8 mouse cellular contexts compared by ENCODE assay signal in the genomic region with DNA sequence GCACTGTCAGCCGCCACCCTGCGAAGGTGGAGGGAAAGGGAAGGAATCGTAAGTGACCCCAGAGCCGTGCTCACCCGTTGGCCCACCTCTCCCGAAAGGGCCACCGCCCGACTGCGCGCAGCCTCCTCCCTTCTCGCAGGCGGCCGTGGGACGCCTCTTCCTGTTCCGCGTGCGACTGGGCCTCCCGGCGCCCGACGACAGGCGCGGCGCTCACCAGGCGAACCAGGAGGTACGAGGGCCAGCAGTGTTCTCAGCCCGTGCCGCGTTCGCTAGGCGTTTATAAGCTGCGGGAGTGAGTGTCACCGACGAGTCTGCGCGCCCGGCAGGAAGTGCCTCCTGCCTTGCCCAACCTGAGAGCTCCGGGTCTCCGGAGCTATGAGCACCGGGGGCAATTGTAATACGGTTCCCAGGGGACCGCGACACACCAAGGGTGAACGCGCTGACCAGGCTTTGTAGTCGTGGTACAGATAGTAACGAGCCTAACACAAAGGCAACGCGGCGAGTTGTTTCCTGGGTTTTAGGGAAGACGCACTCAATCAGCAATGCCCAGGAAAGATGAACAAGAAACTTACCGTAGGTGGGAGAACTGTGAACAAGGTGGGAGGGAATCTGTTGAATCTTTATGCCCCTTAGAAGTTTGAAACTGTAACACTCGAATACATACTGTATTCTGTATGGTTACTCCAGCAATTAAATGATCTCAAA. TPM values are rescaled to one million over a fixed set of nuclear protein-coding genes. Genes with fewer than 3 reads are reported as not detected.
DNase-seq lines count a peak whose midpoint lies in the region; ATAC-seq and TF ChIP-seq lines count a peak whose summit lies in the region.

No protein-coding gene starts in this region.

- H3K9ac ChIP-seq in hindbrain, embryonic 14.5 days, result peak overlapping the region; percentile 96

- ATAC-seq in hindbrain, embryonic 14.5 days (ENCODE audit: low FRiP score), result 0 out of 2 replicates have a peak, but pooled peaks have one; percentile 9

- no peaks in the 10 kb centered on the region for H3K9me3 ChIP-seq in hindbrain, embryonic 14.5 days (ENCODE audit: control insufficient read depth, low read length)
- no peaks in the 10 kb centered on the region for H3K9me3 ChIP-seq in megakaryocyte, embryonic 14.5 days

- H3K27ac ChIP-seq in hindbrain, embryonic 14.5 days, result peak overlapping the region; percentile 96
- H3K27ac ChIP-seq in left cerebral cortex, adult 2 months, result peak overlapping the region; percentile 99

- DNase-seq in NIH3T3 (ENCODE audit: low read depth), result peak; percentile 72
- peak; percentile 64 for DNase-seq in cerebellum, adult 9-11 months
- peak; percentile 63 to 71 for DNase-seq in frontal cortex, postnatal 36 days (ENCODE audit: low spot score in 2 of 2)
- peak; percentile 38 for DNase-seq in hindbrain, embryonic 14.5 days (ENCODE audit: low spot score)
- peak; percentile 60 to 64 for DNase-seq in left cerebral cortex, adult 2 months (ENCODE audit: extremely low spot score in 1 of 2, low spot score in 2 of 2)
- DNase-seq in right cerebral cortex, postnatal 14 days, result peak; percentile 64
- peak; percentile 66 to 78 for DNase-seq in urinary bladder, postnatal 36 days (ENCODE audit: low spot score in 2 of 2)

- peaks cover 22% of the 10 kb centered on the region for H3K4me1 ChIP-seq in hindbrain, embryonic 14.5 days (replicated peaks; ENCODE audit: control insufficient read depth, insufficient read depth, low read length)
- H3K4me1 ChIP-seq in megakaryocyte, embryonic 14.5 days, result peaks cover 55% of the 10 kb centered on the region

- intact Hi-C loops in left cerebral cortex, adult 2 months (cut with DNase I), result loop anchor here (2.0 kb wide), 2 partner anchors 27 to 39 kb away; partner anchors contain the start of genes Abcb6 and Zfand2b

- peaks cover 57% of the 10 kb centered on the region for H3K36me3 ChIP-seq in hindbrain, embryonic 14.5 days (replicated peaks; ENCODE audit: control insufficient read depth, insufficient read depth)
- H3K36me3 ChIP-seq in megakaryocyte, embryonic 14.5 days (replicated peaks; ENCODE audit: low read length), result peaks cover 71% of the 10 kb centered on the region

- peak overlapping the region; percentile 85 for H3K4me3 ChIP-seq in hindbrain, embryonic 14.5 days (replicated peaks; ENCODE audit: low read length)
- peak overlapping the region; percentile 77 for H3K4me3 ChIP-seq in left cerebral cortex, adult 2 months
- H3K4me3 ChIP-seq in megakaryocyte, embryonic 14.5 days (replicated peaks), result peak overlapping the region; percentile 99

- under 1% methylated on average over 53 of the region's 53 CpGs for WGBS in hindbrain, embryonic 14.5 days

- H3K4me2 ChIP-seq in hindbrain, embryonic 14.5 days (replicated peaks), result peak overlapping the region; percentile 82

- H3K27me3 ChIP-seq in hindbrain, embryonic 14.5 days (ENCODE audit: control insufficient read depth, insufficient read depth, low read length), result no peaks in the 10 kb centered on the region
- no peaks in the 10 kb centered on the region for H3K27me3 ChIP-seq in megakaryocyte, embryonic 14.5 days (replicated peaks)

- no peak for TF ChIP-seq CTCF in left cerebral cortex, adult 2 months (IDR thresholded peaks at IDR 0.05)

RNA-seq across cellular contexts. Expression of gene Cnppd1, which starts 0.9 kb away (rescaled TPM):
- 42.4 and 47.4 TPM in 2 replicates for polyA plus RNA-seq in hindbrain, embryonic 14.5 days (2014; fragmentation: Nextera tagmentation; extraction: Ambion mirVana)
- 10 to 100 TPM; 32.5 to 36.0 TPM for total RNA-seq in left cerebral cortex, adult 2 months (2021)
- 34.3 and 35.1 TPM in 2 replicates for polyA plus RNA-seq in megakaryocyte, embryonic 14.5 days (2012; ENCODE audit: insufficient read depth, low replicate concordance)

RNA-seq across cellular contexts. Expression of gene Retreg2, which starts 0.9 kb away (rescaled TPM):
- 136 and 156 TPM in 2 replicates for polyA plus RNA-seq in hindbrain, embryonic 14.5 days (2014; fragmentation: Nextera tagmentation; extraction: Ambion mirVana)
- 100 to 1,000 TPM; 199 to 200 TPM for total RNA-seq in left cerebral cortex, adult 2 months (2021)
- 42.4 and 48.9 TPM in 2 replicates for polyA plus RNA-seq in megakaryocyte, embryonic 14.5 days (2012; ENCODE audit: insufficient read depth, low replicate concordance)

RNA-seq across cellular contexts. Expression of gene Slc23a3, which starts 7.9 kb away (rescaled TPM):
- not detected in 2 replicates for polyA plus RNA-seq in hindbrain, embryonic 14.5 days (2014; fragmentation: Nextera tagmentation; extraction: Ambion mirVana)
- total RNA-seq in left cerebral cortex, adult 2 months (2021), result 1 to 10 TPM; 2.7 to 3.3 TPM
- not detected in 2 replicates for polyA plus RNA-seq in megakaryocyte, embryonic 14.5 days (2012; ENCODE audit: insufficient read depth, low replicate concordance)

RNA-seq across cellular contexts. Expression of gene Nhej1, which starts 16.6 kb away (rescaled TPM):
- polyA plus RNA-seq in hindbrain, embryonic 14.5 days (2014; fragmentation: Nextera tagmentation; extraction: Ambion mirVana), result 6.8 and 7.5 TPM in 2 replicates
- 1 to 10 TPM; 2.4 to 3.3 TPM for total RNA-seq in left cerebral cortex, adult 2 months (2021)
- polyA plus RNA-seq in megakaryocyte, embryonic 14.5 days (2012; ENCODE audit: insufficient read depth, low replicate concordance), result 0.66 TPM in 1 of 2 replicates, not detected in the other

RNA-seq across cellular contexts. Expression of gene Zfand2b, which starts 26.8 kb away (rescaled TPM):
- polyA plus RNA-seq in hindbrain, embryonic 14.5 days (2014; fragmentation: Nextera tagmentation; extraction: Ambion mirVana), result 36.7 and 38.0 TPM in 2 replicates
- total RNA-seq in left cerebral cortex, adult 2 months (2021), result 10 to 100 TPM; 27.6 to 28.9 TPM
- 20.4 and 28.1 TPM in 2 replicates for polyA plus RNA-seq in megakaryocyte, embryonic 14.5 days (2012; ENCODE audit: insufficient read depth, low replicate concordance)

Comparison
In these comparisons a context has a peak if more than half of its experiments do, and no peak if none do; other contexts are left out.
1. Peak in every context shown above with its lines: DNase-seq, ATAC-seq, H3K4me3 ChIP-seq and H3K27ac ChIP-seq.